Mouse (Mus musculus) neural tube, embryonic 10.5 days (tissue): ENCODE data around the gene Srp54a.
"Not testable (repeated sequence)": the region's sequence is repeated elsewhere in the genome, so short reads cannot be mapped to it uniquely, and the experiment has no call there.

Experiments
- DNase-seq: peaks from one replicate; pipeline ENCODE4 v3.0.0-alpha.2; 2017; ENCODE audit warnings: low spot score; ENCODE audit errors: extremely low spot score

Srp54a gene

GRCm38 (mm10) chr12:55079726-55080600 lies at the start of gene Srp54a, which contains the start of gene 2700097O09Rik:
TSS of gene Srp54a (plus strand) at chr12:55080262.
TSS of gene 2700097O09Rik (minus strand) at chr12:55080110.
- peak; percentile 98 for DNase-seq

GRCm38 (mm10) chr12:55041011-55041410 lies 39.1 kb upstream of the Srp54a start:
- no peak for DNase-seq

- no peak for DNase-seq
Measured at GRCm38 (mm10) chr12:55049731-55050353, 30.2 kb upstream of the Srp54a start.

GRCm38 (mm10) chr12:55051210-55052173 lies 28.6 kb upstream of the Srp54a start:
- DNase-seq: no peak

- no peak for DNase-seq
Measured at GRCm38 (mm10) chr12:55053267-55053666, 26.8 kb upstream of the Srp54a start.

GRCm38 (mm10) chr12:55054551-55055241 lies 25.4 kb upstream of the Srp54a start:
- DNase-seq: no peak

- no peak for DNase-seq
Measured at GRCm38 (mm10) chr12:55056703-55057102, 23.4 kb upstream of the Srp54a start.

- no peak for DNase-seq
Measured at GRCm38 (mm10) chr12:55058865-55059615, 21.0 kb upstream of the Srp54a start.

- DNase-seq: no peak
Measured at GRCm38 (mm10) chr12:55059812-55060211, 20.2 kb upstream of the Srp54a start.

- DNase-seq: no peak
Measured at GRCm38 (mm10) chr12:55060212-55060898, 19.7 kb upstream of the Srp54a start.

- no peak for DNase-seq
Measured at GRCm38 (mm10) chr12:55061006-55061405, 19.1 kb upstream of the Srp54a start.

GRCm38 (mm10) chr12:55062141-55062540 lies 17.9 kb upstream of the Srp54a start:
- DNase-seq: no peak

GRCm38 (mm10) chr12:55072495-55072894 lies 7.6 kb upstream of the Srp54a start:
- no peak for DNase-seq

- DNase-seq: no peak
Measured at GRCm38 (mm10) chr12:55073686-55074085, 6.4 kb upstream of the Srp54a start.

GRCm38 (mm10) chr12:55075296-55075695 lies 4.8 kb upstream of the Srp54a start:
- no peak for DNase-seq

- DNase-seq: not testable (repeated sequence)
Measured at GRCm38 (mm10) chr12:55078706-55079105, 1.4 kb upstream of the Srp54a start.

- DNase-seq: not testable (repeated sequence)
Measured at GRCm38 (mm10) chr12:55080601-55080942, 510 bp downstream of the Srp54a start.

- not testable (repeated sequence) for DNase-seq
Measured at GRCm38 (mm10) chr12:55092127-55092526, 12.1 kb downstream of the Srp54a start.

GRCm38 (mm10) chr12:55112616-55113015 lies 32.6 kb downstream of the Srp54a start:
- not testable (repeated sequence) for DNase-seq
